Mouse (Mus musculus): Measurements from ENCODE around the gene Ostm1.

The Ostm1 gene

GRCm38 (mm10) chr10:42583157-42583872, at the start of gene Ostm1, which contains the start of gene Nr2e1:
Ostm1 (plus strand) TSS chr10:42583822.
Nr2e1 (minus strand) TSS chr10:42583632.
- peak; percentile 22 for DNase-seq (ENCODE audit: low spot score)

GRCm38 (mm10) chr10:42533836-42534453, 49.7 kb upstream of the Ostm1 start:
- DNase-seq (ENCODE audit: low spot score) = no peak

GRCm38 (mm10) chr10:42537571-42538316, 45.9 kb upstream of the Ostm1 start:
- no peak for DNase-seq (ENCODE audit: low spot score)

- DNase-seq (ENCODE audit: low spot score) = no peak
Observed at GRCm38 (mm10) chr10:42545707-42546503, 37.7 kb upstream of the Ostm1 start.

- no peak for DNase-seq (ENCODE audit: low spot score)
Observed at GRCm38 (mm10) chr10:42546507-42546906, 37.1 kb upstream of the Ostm1 start.

GRCm38 (mm10) chr10:42559581-42560200, 23.9 kb upstream of the Ostm1 start:
- no peak for DNase-seq (ENCODE audit: low spot score)

- DNase-seq (ENCODE audit: low spot score) = no peak
Observed at GRCm38 (mm10) chr10:42562272-42562671, 21.4 kb upstream of the Ostm1 start.

- DNase-seq (ENCODE audit: low spot score) = no peak
Observed at GRCm38 (mm10) chr10:42572567-42572966, 11.1 kb upstream of the Ostm1 start.

- DNase-seq (ENCODE audit: low spot score) = no peak
Observed at GRCm38 (mm10) chr10:42572971-42573370, 10.7 kb upstream of the Ostm1 start.

- DNase-seq (ENCODE audit: low spot score) = no peak
Observed at GRCm38 (mm10) chr10:42574639-42575038, 9.0 kb upstream of the Ostm1 start.

GRCm38 (mm10) chr10:42577525-42578280, 5.9 kb upstream of the Ostm1 start:
- DNase-seq (ENCODE audit: low spot score) = no peak

GRCm38 (mm10) chr10:42578281-42578675, 5.3 kb upstream of the Ostm1 start:
- no peak for DNase-seq (ENCODE audit: low spot score)

- no peak for DNase-seq (ENCODE audit: low spot score)
Observed at GRCm38 (mm10) chr10:42578698-42579474, 4.7 kb upstream of the Ostm1 start.

- DNase-seq (ENCODE audit: low spot score) = no peak
Observed at GRCm38 (mm10) chr10:42579475-42580130, 4.0 kb upstream of the Ostm1 start.

GRCm38 (mm10) chr10:42580131-42580950, 3.3 kb upstream of the Ostm1 start:
- no peak for DNase-seq (ENCODE audit: low spot score)

- no peak for DNase-seq (ENCODE audit: low spot score)
Observed at GRCm38 (mm10) chr10:42580951-42581277, 2.7 kb upstream of the Ostm1 start.

- no peak for DNase-seq (ENCODE audit: low spot score)
Observed at GRCm38 (mm10) chr10:42581694-42582565, 1.7 kb upstream of the Ostm1 start.
